Mouse (Mus musculus) left cerebral cortex, adult 8-10 months (tissue): ENCODE measurements at regions not wholly inside any gene's neighbourhood (a gene's known extent, or its start where the extent isn't known, plus 50 kb on each side); places are given as distances from the start of the nearest gene placed in this dataset.

Source experiments
- DNase-seq, 2 experiments: peaks; one replicate each; pipeline ENCODE4 v3.0.0; 2022; ENCODE audit warnings: low spot score in 2 of 2

- DNase-seq, result no peak
Measured at GRCm38 (mm10) chr11:7371835-7372234, 158.1 kb upstream of the Igfbp3 start.

- DNase-seq, result no peak
Measured at GRCm38 (mm10) chr11:7361388-7361787, 147.7 kb upstream of the Igfbp3 start.

GRCm38 (mm10) chr11:7348601-7349000, 134.9 kb upstream of the Igfbp3 start:
- no peak for DNase-seq

- no peak for DNase-seq
Measured at GRCm38 (mm10) chr11:7337826-7338225, 124.1 kb upstream of the Igfbp3 start.

GRCm38 (mm10) chr11:7317409-7317970, 103.8 kb upstream of the Igfbp3 start:
- DNase-seq, result no peak

- DNase-seq, result no peak
Measured at GRCm38 (mm10) chr11:7296252-7296651, 82.5 kb upstream of the Igfbp3 start.

- DNase-seq, result no peak
Measured at GRCm38 (mm10) chr11:7289242-7289938, 75.7 kb upstream of the Igfbp3 start.

GRCm38 (mm10) chr11:7284836-7285490, 71.2 kb upstream of the Igfbp3 start:
- no peak for DNase-seq

GRCm38 (mm10) chr11:7282981-7283380, 69.3 kb upstream of the Igfbp3 start:
- no peak for DNase-seq

GRCm38 (mm10) chr11:7282188-7282587, 68.5 kb upstream of the Igfbp3 start:
- DNase-seq, result no peak

GRCm38 (mm10) chr11:7281656-7282055, 67.9 kb upstream of the Igfbp3 start:
- DNase-seq, result no peak

- DNase-seq, result no peak
Measured at GRCm38 (mm10) chr11:7279891-7280290, 66.2 kb upstream of the Igfbp3 start.

GRCm38 (mm10) chr11:7272543-7272942, 58.8 kb upstream of the Igfbp3 start:
- no peak for DNase-seq

- DNase-seq, result no peak
Measured at GRCm38 (mm10) chr11:7270916-7271315, 57.2 kb upstream of the Igfbp3 start.

GRCm38 (mm10) chr11:7263971-7264370, 50.2 kb upstream of the Igfbp3 start:
- no peak for DNase-seq
